Mouse (Mus musculus): ENCODE measurements around the gene Srsf4. TPM values are rescaled to one million over a fixed set of nuclear protein-coding genes. Genes with fewer than 3 reads are reported as not detected.

The Srsf4 gene
- total and polyA plus RNA-seq, 3 experiments, result 53.7 to 163 TPM; not detected in 1

GRCm38 (mm10) chr4:131874567-131874966 is 1.1 kb downstream of the Srsf4 start:
- Histone ChIP-seq H3K79me2 (ENCODE audit: control insufficient read depth, insufficient read depth, low read length, poor library complexity) (peaks cover 64% of the 10 kb centered on the region), H3K27me3 (ENCODE audit: control insufficient read depth in 1 of 2, insufficient read depth in 2 of 2, low read length in 2 of 2) (no peaks in the 10 kb centered on the region), H3K4me3 (ENCODE audit: control insufficient read depth in 1 of 2, insufficient read depth in 1 of 2, low read depth in 2 of 2, low read length in 2 of 2) (peak overlapping the region; percentile 58 to 82), H3K27ac (ENCODE audit: control insufficient read depth, low read depth, low read length) (peak overlapping the region; percentile 85), H3K9ac (ENCODE audit: control insufficient read depth, low read depth, low read length, poor library complexity, severe bottlenecking) (peak overlapping the region; percentile 100), H3K36me3 (ENCODE audit: control insufficient read depth in 1 of 2, insufficient read depth in 2 of 2, low read length in 2 of 2) (peaks cover 0 to 37% of the 10 kb centered on the region in 2 experiments; a peak in 2 of 4 replicates), H3K4me1 (ENCODE audit: control insufficient read depth in 1 of 2, insufficient read depth in 2 of 2, low read length in 2 of 2) (peaks cover 11 to 18% of the 10 kb centered on the region in 2 experiments; a peak in 3 of 4 replicates), H3K9me3 (replicated peaks; ENCODE audit: insufficient read depth, low read length) (no peaks in the 10 kb centered on the region)
- no peak for TF ChIP-seq MAX (IDR thresholded peaks at IDR 0.05; ENCODE audit: low read length)
- TF ChIP-seq NRF1 (IDR thresholded peaks at IDR 0.05; ENCODE audit: insufficient read depth, low read depth, low read length, poor library complexity, severe bottlenecking), result no peak
- TF ChIP-seq TAL1 (IDR thresholded peaks at IDR 0.05; ENCODE audit: low read length), result no peak
- TF ChIP-seq ZMIZ1 (IDR thresholded peaks at IDR 0.05; ENCODE audit: low read depth, low read length), result no peak
- TF ChIP-seq CHD1 (IDR thresholded peaks at IDR 0.05; ENCODE audit: low read depth, low read length), result no peak; the same call in 1 of the 2 replicates
- no peak for TF ChIP-seq JUND (IDR thresholded peaks at IDR 0.05; ENCODE audit: low read depth, low read length)
- no peak for TF ChIP-seq E2F4 (IDR thresholded peaks at IDR 0.05; ENCODE audit: borderline replicate concordance, low read depth, low read length)
- TF ChIP-seq MYC (IDR thresholded peaks at IDR 0.05; ENCODE audit: low read depth, low read length), result no peak
- TF ChIP-seq GABPA (IDR thresholded peaks at IDR 0.05; ENCODE audit: low read depth, low read length), result no peak
- TF ChIP-seq USF1 (IDR thresholded peaks at IDR 0.05; ENCODE audit: low read depth, low read length), result no peak
- no peak for DNase-seq (ENCODE audit: low read depth, low spot score)

GRCm38 (mm10) chr4:131875242-131875641 is 1.8 kb downstream of the Srsf4 start:
- Histone ChIP-seq H3K9ac (ENCODE audit: control insufficient read depth, low read depth, low read length, poor library complexity, severe bottlenecking) (peak overlapping the region; percentile 100), H3K79me2 (ENCODE audit: control insufficient read depth, insufficient read depth, low read length, poor library complexity) (peaks cover 71% of the 10 kb centered on the region), H3K9me3 (replicated peaks; ENCODE audit: insufficient read depth, low read length) (no peaks in the 10 kb centered on the region), H3K27ac (ENCODE audit: control insufficient read depth, low read depth, low read length) (peak overlapping the region; percentile 85; the same call in 1 of the 2 replicates), H3K27me3 (ENCODE audit: control insufficient read depth in 1 of 2, insufficient read depth in 2 of 2, low read length in 2 of 2) (no peaks in the 10 kb centered on the region), H3K4me3 (ENCODE audit: control insufficient read depth in 1 of 2, insufficient read depth in 1 of 2, low read depth in 2 of 2, low read length in 2 of 2) (peak overlapping the region; percentile 58 to 82), H3K4me1 (ENCODE audit: control insufficient read depth in 1 of 2, insufficient read depth in 2 of 2, low read length in 2 of 2) (peaks cover 11 to 18% of the 10 kb centered on the region in 2 experiments; a peak in 3 of 4 replicates), H3K36me3 (ENCODE audit: control insufficient read depth in 1 of 2, insufficient read depth in 2 of 2, low read length in 2 of 2) (peaks cover 0 to 37% of the 10 kb centered on the region in 2 experiments; a peak in 2 of 4 replicates)
- peak; percentile 69 for DNase-seq (ENCODE audit: low read depth, low spot score)
- peak; percentile 51; the same call in 1 of the 2 replicates for TF ChIP-seq TBP (IDR thresholded peaks at IDR 0.05; ENCODE audit: low read depth, low read length)
- no peak for TF ChIP-seq MEF2A (IDR thresholded peaks at IDR 0.05; ENCODE audit: extremely low read depth, insufficient replicate concordance, low read depth, low read length, poor library complexity, severe bottlenecking)
- TF ChIP-seq ETS1 (IDR thresholded peaks at IDR 0.05; ENCODE audit: low read depth, low read length), result no peak
- TF ChIP-seq USF1 (IDR thresholded peaks at IDR 0.05; ENCODE audit: low read depth, low read length), result no peak
- TF ChIP-seq JUND (IDR thresholded peaks at IDR 0.05; ENCODE audit: low read depth, low read length), result no peak
- no peak for TF ChIP-seq MYC (IDR thresholded peaks at IDR 0.05; ENCODE audit: low read depth, low read length)
- TF ChIP-seq SIN3A (IDR thresholded peaks at IDR 0.05; ENCODE audit: low read length), result 0 out of 2 replicates have a peak, but pooled peaks have one; percentile 5
- TF ChIP-seq UBTF (IDR thresholded peaks at IDR 0.05; ENCODE audit: borderline replicate concordance, insufficient read depth, low read depth, low read length), result no peak
- TF ChIP-seq EP300 (IDR thresholded peaks at IDR 0.05; ENCODE audit: low read depth in 1 of 2, low read length in 2 of 2), result no peak
- no peak for TF ChIP-seq CHD1 (IDR thresholded peaks at IDR 0.05; ENCODE audit: low read depth, low read length)
- TF ChIP-seq MXI1 (IDR thresholded peaks at IDR 0.05; ENCODE audit: low read depth, low read length), result peak; percentile 29; the same call in 1 of the 2 replicates
- no peak for TF ChIP-seq NRF1 (IDR thresholded peaks at IDR 0.05; ENCODE audit: insufficient read depth, low read depth, low read length, poor library complexity, severe bottlenecking)
- no peak for TF ChIP-seq RCOR1 (IDR thresholded peaks at IDR 0.05; ENCODE audit: low read depth, low read length)
- no peak for TF ChIP-seq GATA1 (IDR thresholded peaks at IDR 0.05; ENCODE audit: low read depth, low read length)
